Mouse (Mus musculus) midbrain, postnatal 0 days (tissue): ENCODE measurements around the gene Ralgapb. TPM values are rescaled to one million over a fixed set of nuclear protein-coding genes. Genes with fewer than 3 reads are reported as not detected.

Experiments
- ATAC-seq: fragments of 200-750 bp; cut with Nextera tagmentation; 2 replicates; pipeline ENCODE4 v1.8.0; 2017; ENCODE audit warnings: moderate number of reproducible peaks, mild to moderate bottlenecking, moderate TSS enrichment, moderate library complexity; ENCODE audit not compliant: low FRiP score
- DNase-seq: peaks from one replicate; pipeline ENCODE4 v3.0.0-alpha.2; 2015; ENCODE audit warnings: low spot score
- H3K27ac ChIP-seq: fragments of 300-500 bp; sonication (generic); 2 replicates; pipeline ENCODE4 v1.5.1; 2014; ENCODE audit warnings: low read depth, mild to moderate bottlenecking, low read length, mixed read lengths
- H3K27me3 ChIP-seq: fragments of 300-500 bp; sonication (generic); 2 replicates; pipeline ENCODE4 v1.6.1; 2014; ENCODE audit warnings: low read length, control low read depth, mixed read lengths; ENCODE audit not compliant: insufficient read depth
- H3K36me3 ChIP-seq: fragments of 300-500 bp; sonication (generic); 2 replicates; pipeline ENCODE4 v1.6.1; 2014; ENCODE audit warnings: low read length, control low read depth, mixed read lengths; ENCODE audit not compliant: insufficient read depth
- H3K4me1 ChIP-seq: fragments of 300-500 bp; sonication (generic); 2 replicates; pipeline ENCODE4 v1.6.1; 2014; ENCODE audit warnings: mild to moderate bottlenecking, control low read depth, antibody characterized with exemption, low read length, mixed read lengths; ENCODE audit not compliant: insufficient read depth
- H3K4me2 ChIP-seq: fragments of 300-500 bp; sonication (generic); 2 replicates; pipeline ENCODE4 v1.6.1; 2014; ENCODE audit warnings: low read depth, mild to moderate bottlenecking, low read length, mixed read lengths; ENCODE audit not compliant: poor library complexity, severe bottlenecking
- H3K4me3 ChIP-seq: fragments of 300-500 bp; sonication (generic); 2 replicates; pipeline ENCODE4 v1.5.1; 2014; ENCODE audit warnings: low read depth, mild to moderate bottlenecking, low read length, moderate library complexity
- H3K9ac ChIP-seq: fragments of 300-500 bp; sonication (generic); replicated peaks from 2 replicates; pipeline ENCODE4 v1.6.1; 2014; ENCODE audit warnings: mild to moderate bottlenecking, low read length, moderate library complexity, mixed read lengths; ENCODE audit not compliant: poor library complexity, severe bottlenecking
- H3K9me3 ChIP-seq: fragments of 300-500 bp; sonication (generic); 2 replicates; pipeline ENCODE4 v1.6.1; 2016; ENCODE audit warnings: low read length, control low read depth
- CTCF ChIP-seq: IDR thresholded peaks from 2 replicates; pipeline ENCODE4 v1.5.1; 2016; ENCODE audit warnings: antibody characterized with exemption, mild to moderate bottlenecking
- WGBS: fragments of 180-500 bp; shearing (Covaris S2); extraction: QIAGEN DNeasy Blood & Tissue Kit; methylation state at CpG from one replicate; pipeline ENCODE4 v1.1.7; 2014; 5-methylcytosine and 5-hydroxymethylcytosine counted together
- polyA plus RNA-seq: library from polyadenylated mRNA; unstranded; fragments of >200 nt; fragmentation: Nextera tagmentation; extraction: Ambion mirVana; gene quantifications from 2 replicates; pipeline ENCODE4 v1.2.1, GENCODE M21; 2015
- total RNA-seq: library from RNA; depleted of rRNA; stranded (reverse); fragments of >200 nt; gene quantifications from 2 replicates; pipeline ENCODE4 v1.2.3, GENCODE M21; 2014

Gene Ralgapb
- total and polyA plus RNA-seq, 2 experiments from 2014 or later: 17.7 to 59.0 TPM

- Histone ChIP-seq H3K27me3 (no peaks in the 10 kb centered on the region), H3K9ac (peak within 1 kb of the TSS; percentile 96), H3K4me2 (peak within 1 kb of the TSS; percentile 59), H3K4me3 (peak within 1 kb of the TSS; percentile 66), H3K36me3 (peaks cover 3% of the 10 kb centered on the region; the same call in 1 of the 2 replicates), H3K27ac (peak within 1 kb of the TSS; percentile 95), H3K4me1 (peaks cover 5% of the 10 kb centered on the region; the same call in 1 of the 2 replicates), H3K9me3 (no peaks in the 10 kb centered on the region)
- TF ChIP-seq CTCF: peak; percentile 93
- ATAC-seq (peak; percentile 90), DNase-seq (peak; percentile 92)
- WGBS: 2% methylated on average over 36 of the region's 36 CpGs
Measured at GRCm38 (mm10) chr2:158375443-158376122, 34.1 kb upstream of the Ralgapb start, which contains the start of gene Snhg11. Gene Snhg11 (plus strand): TSS chr2:158375638.

- DNase-seq: no peak
Measured at GRCm38 (mm10) chr2:158376123-158376687, 33.4 kb upstream of the Ralgapb start.

GRCm38 (mm10) chr2:158376798-158377197, 32.9 kb upstream of the Ralgapb start:
- Histone ChIP-seq H3K27ac (peak overlapping the region; percentile 95), H3K36me3 (peaks cover 3% of the 10 kb centered on the region; the same call in 1 of the 2 replicates), H3K4me3 (peak overlapping the region; percentile 66), H3K9me3 (no peaks in the 10 kb centered on the region), H3K4me1 (peaks cover 5% of the 10 kb centered on the region; the same call in 1 of the 2 replicates), H3K4me2 (peak overlapping the region; percentile 59), H3K27me3 (no peaks in the 10 kb centered on the region), H3K9ac (peak overlapping the region; percentile 96)
- TF ChIP-seq CTCF: no peak
- ATAC-seq (no peak), DNase-seq (peak; percentile 42)
- WGBS: 57% methylated on average over 7 of the region's 7 CpGs

More at GRCm38 (mm10) chr2:158376123-158376687, 33.4 kb upstream of the Ralgapb start:
- Histone ChIP-seq H3K27ac (peak overlapping the region; percentile 95), H3K4me1 (peaks cover 5% of the 10 kb centered on the region; the same call in 1 of the 2 replicates), H3K4me3 (peak overlapping the region; percentile 66), H3K9me3 (no peaks in the 10 kb centered on the region), H3K9ac (peak overlapping the region; percentile 96), H3K36me3 (peaks cover 3% of the 10 kb centered on the region; the same call in 1 of the 2 replicates), H3K4me2 (peak overlapping the region; percentile 59), H3K27me3 (no peaks in the 10 kb centered on the region)
- peak; percentile 22; the same call in 1 of the 2 replicates for ATAC-seq
- 0 out of 2 replicates have a peak, but pooled peaks have one; percentile 1 for TF ChIP-seq CTCF
- WGBS: 18% methylated on average over 12 of the region's 12 CpGs

GRCm38 (mm10) chr2:158377811-158378210, 31.8 kb upstream of the Ralgapb start:
- no peaks in the 10 kb centered on the region for H3K9me3 ChIP-seq
- H3K4me2 ChIP-seq: peak overlapping the region; percentile 59
- no peak overlapping the region for H3K27ac ChIP-seq
- peaks cover 5% of the 10 kb centered on the region; the same call in 1 of the 2 replicates for H3K4me1 ChIP-seq
- no peaks in the 10 kb centered on the region for H3K27me3 ChIP-seq
- ATAC-seq (no peak), DNase-seq (no peak)
- 88% methylated on average over 1 of the region's 1 CpGs for WGBS
- 0 out of 2 replicates have a peak overlapping the region, but pooled peaks have one; percentile 13 for H3K9ac ChIP-seq
- TF ChIP-seq CTCF: no peak
- H3K4me3 ChIP-seq: peak overlapping the region; percentile 66
- H3K36me3 ChIP-seq: peaks cover 6% of the 10 kb centered on the region; the same call in 1 of the 2 replicates

- no peaks in the 10 kb centered on the region for H3K9me3 ChIP-seq
- peaks cover 5% of the 10 kb centered on the region; the same call in 1 of the 2 replicates for H3K4me1 ChIP-seq
- ATAC-seq: no peak
- 0 out of 2 replicates have a peak overlapping the region, but pooled peaks have one; percentile 1 for H3K4me3 ChIP-seq
- H3K27ac ChIP-seq: 0 out of 2 replicates have a peak overlapping the region, but pooled peaks have one; percentile 14
- no peaks in the 10 kb centered on the region for H3K27me3 ChIP-seq
- peaks cover 9% of the 10 kb centered on the region for H3K36me3 ChIP-seq
- peak overlapping the region; percentile 22; the same call in 1 of the 2 replicates for H3K4me2 ChIP-seq
- H3K9ac ChIP-seq: no peak overlapping the region
- 38% methylated on average over 13 of the region's 13 CpGs for WGBS
- TF ChIP-seq CTCF: peak; percentile 97
- DNase-seq: peak; percentile 95
Measured at GRCm38 (mm10) chr2:158379354-158380078, 30.1 kb upstream of the Ralgapb start.
